Mouse (Mus musculus): Measurements from ENCODE around the gene Olfr30.
"Not testable (repeated sequence)": the region's sequence is repeated elsewhere in the genome, so short reads cannot be mapped to it uniquely, and the experiment has no call there.

The Olfr30 gene

GRCm38 (mm10) chr11:58462170-58462569 is at the start of gene Olfr30:
Gene Olfr30 (minus strand): TSS chr11:58462270.
- in situ Hi-C loops (cut with MboI; ENCODE audit: unreplicated experiment in 2 of 2), result no loop called here

GRCm38 (mm10) chr11:58509058-58509457 is 47.0 kb upstream of the Olfr30 start:
- in situ Hi-C loops (cut with MboI; ENCODE audit: unreplicated experiment in 2 of 2), result not testable (repeated sequence)

- in situ Hi-C loops (cut with MboI; ENCODE audit: unreplicated experiment in 2 of 2), result not testable (repeated sequence)
Measured at GRCm38 (mm10) chr11:58502472-58502871, 40.4 kb upstream of the Olfr30 start, which contains the start of gene Olfr331. Gene Olfr331 (minus strand): TSS chr11:58502572.

- in situ Hi-C loops (cut with MboI; ENCODE audit: unreplicated experiment in 2 of 2), result no loop called here
Measured at GRCm38 (mm10) chr11:58499290-58499689, 37.2 kb upstream of the Olfr30 start.

DNA sequence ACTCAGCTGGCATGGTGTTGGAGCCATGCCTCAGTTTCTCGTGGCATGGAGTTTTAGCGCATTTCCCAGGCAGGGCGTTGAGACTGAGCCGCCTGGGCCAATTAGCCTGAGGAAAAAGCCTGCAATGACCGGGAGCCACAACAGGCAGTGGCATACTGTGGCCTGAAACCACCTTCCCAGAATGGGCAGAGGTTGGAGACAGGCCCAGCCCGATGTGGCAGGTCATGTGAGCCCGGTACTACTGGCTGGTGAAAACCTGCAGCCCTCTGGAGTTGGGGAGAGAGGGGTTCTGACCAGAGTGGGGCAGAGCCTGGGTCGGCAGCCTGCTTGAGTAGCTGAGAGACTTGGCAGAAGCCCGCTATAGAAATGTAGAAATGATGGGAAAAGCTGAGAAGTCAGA is 36.7 kb upstream of the Olfr30 start:
- in situ Hi-C loops (cut with MboI; ENCODE audit: unreplicated experiment in 2 of 2), result no loop called here

GRCm38 (mm10) chr11:58492455-58492854 is 30.4 kb upstream of the Olfr30 start, which contains the start of gene Olfr332:
Gene Olfr332 (minus strand): TSS chr11:58492555.
- in situ Hi-C loops (cut with MboI; ENCODE audit: unreplicated experiment in 2 of 2), result no loop called here

DNA sequence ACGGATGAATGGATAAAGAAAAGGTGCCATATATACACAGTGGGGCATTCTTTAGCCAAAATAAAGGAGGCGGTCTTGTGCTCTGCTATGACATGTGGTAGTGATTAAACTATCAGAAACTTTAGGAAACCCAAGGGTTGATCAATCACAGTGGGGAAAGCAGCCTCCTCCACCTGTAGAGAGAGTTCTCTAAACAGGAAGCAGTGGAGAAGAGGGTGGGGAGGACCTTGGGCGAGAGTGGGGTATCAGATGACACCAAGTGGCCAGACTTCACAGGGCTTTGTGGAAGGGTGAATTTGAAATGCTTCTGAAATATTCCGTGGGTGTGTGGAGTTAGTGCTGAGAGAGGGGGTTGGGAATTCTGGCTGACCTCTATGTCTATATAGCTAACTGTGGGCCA is 8.5 kb downstream of the Olfr30 start:
- in situ Hi-C loops (cut with MboI; ENCODE audit: unreplicated experiment in 2 of 2), result no loop called here

DNA sequence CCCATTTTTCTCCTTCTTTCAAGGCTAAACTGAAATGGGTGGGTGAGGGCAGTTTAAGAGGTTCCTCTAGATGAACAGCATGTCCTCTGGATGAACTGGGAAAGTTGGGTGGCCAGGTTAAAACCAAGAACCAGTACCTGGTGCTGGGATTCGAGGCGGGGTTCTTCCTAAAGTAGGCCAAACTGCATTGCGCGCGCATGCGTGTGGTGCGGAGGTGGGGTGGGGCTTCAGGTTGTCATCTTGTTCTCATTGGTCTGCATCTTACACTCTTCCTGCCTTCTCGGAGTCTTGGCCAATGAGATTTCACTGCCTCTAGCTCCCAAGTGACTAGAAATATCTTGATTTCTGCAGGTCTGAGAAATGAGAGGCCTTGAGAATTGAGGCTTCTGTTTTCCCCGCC is 9.3 kb downstream of the Olfr30 start, which contains the start of gene Lypd9:
Gene Lypd9, minus strand, starts transcription at position 165 of the 400 bp plus-strand sequence.
- in situ Hi-C loops (cut with MboI; ENCODE audit: unreplicated experiment in 2 of 2), result no loop called here

DNA sequence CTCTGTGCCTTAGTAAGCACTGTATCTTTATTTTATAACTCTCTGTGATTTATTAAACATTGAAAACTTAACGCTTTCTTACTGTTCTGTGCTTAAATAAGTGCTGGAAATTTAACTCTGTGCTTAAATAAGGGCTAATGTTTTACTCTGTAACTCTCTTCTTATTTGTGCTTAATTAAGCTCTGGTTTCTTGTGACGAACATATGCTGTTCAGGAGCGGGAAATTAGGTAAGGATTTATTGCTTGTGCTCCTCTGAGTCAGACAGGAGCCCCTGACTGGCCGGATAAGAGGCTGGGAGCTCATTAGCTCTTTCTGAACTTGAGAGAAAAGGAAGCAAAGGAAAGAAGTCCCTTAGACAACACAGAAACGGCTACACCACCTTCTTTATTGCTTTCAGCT is 24.2 kb downstream of the Olfr30 start:
- in situ Hi-C loops (cut with MboI; ENCODE audit: unreplicated experiment in 2 of 2), result no loop called here

GRCm38 (mm10) chr11:58432259-58432658 is 29.8 kb downstream of the Olfr30 start, which contains the start of gene Gm12253:
Gene Gm12253 (plus strand): TSS chr11:58432559.
- in situ Hi-C loops (cut with MboI; ENCODE audit: unreplicated experiment in 2 of 2), result no loop called here

DNA sequence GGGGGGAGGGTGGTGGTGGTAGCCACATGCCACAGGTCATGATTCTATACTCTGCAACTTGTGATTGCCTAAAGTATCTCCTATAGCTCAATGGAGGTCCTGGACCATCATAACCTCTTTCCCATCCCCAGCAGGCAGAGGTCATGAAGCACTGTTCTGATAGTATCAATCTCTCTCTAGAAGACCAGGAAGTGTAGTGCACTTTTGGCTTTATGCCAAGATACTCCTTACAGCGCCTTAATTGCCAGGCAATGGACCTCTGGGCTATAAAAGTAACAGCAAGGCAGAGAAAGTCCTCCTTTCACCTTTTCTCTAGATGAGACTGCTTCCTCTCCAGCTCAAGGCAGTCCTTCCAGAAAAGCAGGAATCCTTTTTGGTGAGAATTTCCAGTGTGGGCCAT is 41.3 kb downstream of the Olfr30 start, which contains the start of gene 1810065E05Rik:
Gene 1810065E05Rik, plus strand, starts transcription at position 297 of the 400 bp plus-strand sequence.
- in situ Hi-C loops (cut with MboI; ENCODE audit: unreplicated experiment in 2 of 2), result loop anchor here (25.0 kb wide), 4 partner anchors 591 to 866 kb away; partner anchors contain the start of gene Wnt3a (in 1 of the 2)

DNA sequence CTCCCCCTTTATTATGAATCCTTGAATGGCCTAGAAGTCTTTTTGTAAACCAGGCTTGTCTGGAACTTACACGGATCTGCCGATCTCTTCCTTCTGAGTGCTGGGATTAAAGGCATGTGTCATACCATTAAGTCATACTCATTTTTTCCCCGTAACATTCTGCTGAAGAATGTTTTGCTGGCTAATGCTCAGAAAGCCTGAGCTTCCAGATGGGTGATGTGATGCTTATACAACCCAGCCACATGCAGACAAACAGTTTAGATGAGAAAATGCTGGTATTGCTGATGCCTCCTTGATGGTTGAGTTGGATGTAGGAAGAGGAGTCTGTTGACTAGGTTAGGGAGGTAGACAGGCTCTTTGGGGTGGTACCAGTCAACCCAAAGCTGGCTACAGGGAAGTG is 43.7 kb downstream of the Olfr30 start:
- in situ Hi-C loops (cut with MboI; ENCODE audit: unreplicated experiment in 2 of 2), result loop anchor here (25.0 kb wide), 4 partner anchors 594 to 869 kb away; partner anchors contain the start of gene Wnt3a (in 1 of the 2)

- in situ Hi-C loops (cut with MboI; ENCODE audit: unreplicated experiment in 2 of 2), result loop anchor here (25.0 kb wide), 4 partner anchors 604 to 879 kb away; partner anchors contain the start of gene Wnt3a (in 1 of the 2)
Measured at GRCm38 (mm10) chr11:58408066-58408465, 54.0 kb downstream of the Olfr30 start.

All from v-Abl transformed pro-B cells (cell line).